Mouse (Mus musculus) stomach, postnatal 0 days (tissue): ENCODE measurements at regions not wholly inside any gene's neighbourhood (a gene's known extent, or its start where the extent isn't known, plus 50 kb on each side); places are given as distances from the start of the nearest gene placed in this dataset.
"Not testable (repeated sequence)": the region's sequence is repeated elsewhere in the genome, so short reads cannot be mapped to it uniquely, and the experiment has no call there.

Experiments used
- CTCF ChIP-seq: IDR thresholded peaks from 2 replicates; pipeline ENCODE4 v1.5.1; 2016; ENCODE audit warnings: antibody characterized with exemption, low read depth, mild to moderate bottlenecking, moderate library complexity
- EP300 ChIP-seq: optimal IDR thresholded peaks from 2 replicates; pipeline ENCODE3; 2016; ENCODE audit warnings: antibody characterized with exemption

GRCm38 (mm10) chr6:37815218-37815617 is 55.4 kb upstream of the Trim24 start:
- TF ChIP-seq CTCF, EP300: not testable (repeated sequence)
